Comparison of ENCODE assay signal across 10 mouse cellular contexts in genomic region chr7:28756079-28756478, GRCm38 (mm10). TPM values are rescaled to one million over a fixed set of nuclear protein-coding genes. Genes with fewer than 3 reads are reported as not detected.
A peak's percentile ranks its signal among the peaks of the same experiment; 100 is the strongest.
DNase-seq lines count a peak whose midpoint lies in the region; ATAC-seq lines count a peak whose summit lies in the region.
"Had no signal": no experiment of that assay in that cellular context is flagged by ENCODE, and none has a peak within 500 bp of the region (broad histone marks: within the 10 kb centered on the region; RNA-seq: fewer than 3 reads in every experiment).

TSS of gene Ccer2 (plus strand) at chr7:28756174.

- H3K9ac ChIP-seq in liver, embryonic 11.5 days (ENCODE audit: low read depth, low read length): no peak within 1 kb of the TSS
- no peak within 1 kb of the TSS for H3K9ac ChIP-seq in forebrain, embryonic 15.5 days (replicated peaks)
- H3K9ac ChIP-seq in limb, embryonic 15.5 days: no peak within 1 kb of the TSS
- H3K9ac ChIP-seq in neural tube, embryonic 15.5 days (replicated peaks): peak within 1 kb of the TSS; percentile 24; the same call in 1 of the 2 replicates

- H3K4me2 ChIP-seq in liver, embryonic 11.5 days: peak within 1 kb of the TSS; percentile 17; the same call in 1 of the 2 replicates
- peak within 1 kb of the TSS; percentile 28 for H3K4me2 ChIP-seq in forebrain, embryonic 15.5 days (replicated peaks)
- H3K4me2 ChIP-seq in limb, embryonic 15.5 days: peak within 1 kb of the TSS; percentile 19
- H3K4me2 ChIP-seq in neural tube, embryonic 15.5 days: peak within 1 kb of the TSS; percentile 54

- H3K9me3 ChIP-seq in liver, embryonic 11.5 days (ENCODE audit: control insufficient read depth, low read length): no peaks in the 10 kb centered on the region
- no peaks in the 10 kb centered on the region for H3K9me3 ChIP-seq in forebrain, embryonic 15.5 days
- no peaks in the 10 kb centered on the region for H3K9me3 ChIP-seq in limb, embryonic 15.5 days
- H3K9me3 ChIP-seq in neural tube, embryonic 15.5 days (replicated peaks): no peaks in the 10 kb centered on the region
- H3K9me3 ChIP-seq: G1E had no signal

- H3K27me3 ChIP-seq in liver, embryonic 11.5 days (replicated peaks; ENCODE audit: control insufficient read depth, insufficient read depth, low read length): peaks cover 16% of the 10 kb centered on the region
- 0 out of 2 replicates have a peak, but pooled peaks cover 4% of the 10 kb centered on the region for H3K27me3 ChIP-seq in forebrain, embryonic 15.5 days
- H3K27me3 ChIP-seq in limb, embryonic 15.5 days: peaks cover 24% of the 10 kb centered on the region
- peaks cover 16% of the 10 kb centered on the region for H3K27me3 ChIP-seq in neural tube, embryonic 15.5 days (replicated peaks)

- ATAC-seq in liver, embryonic 11.5 days (replicated peaks; ENCODE audit: low FRiP score): no peak
- no peak for ATAC-seq in forebrain, embryonic 15.5 days (replicated peaks)
- no peak for ATAC-seq in limb, embryonic 15.5 days (ENCODE audit: insufficient number of reproducible peaks, low FRiP score, low TSS enrichment, low read depth)
- no peak for ATAC-seq in neural tube, embryonic 15.5 days (ENCODE audit: low FRiP score)
- no peak for ATAC-seq in monocyte, adult 5-6 weeks (replicated peaks; ENCODE audit: insufficient number of reproducible peaks, low FRiP score, low TSS enrichment, poor library complexity, severe bottlenecking)

- 5% methylated on average over 17 of the region's 17 CpGs for WGBS in liver, embryonic 11.5 days
- WGBS in forebrain, embryonic 15.5 days: 3% methylated on average over 17 of the region's 17 CpGs
- WGBS in limb, embryonic 15.5 days: 2% methylated on average over 17 of the region's 17 CpGs
- 5% methylated on average over 17 of the region's 17 CpGs for WGBS in neural tube, embryonic 15.5 days

- 0 out of 2 replicates have a peak, but pooled peaks cover 3% of the 10 kb centered on the region for H3K4me1 ChIP-seq in liver, embryonic 11.5 days (replicated peaks; ENCODE audit: control insufficient read depth, insufficient read depth, low read length)
- H3K4me1 ChIP-seq in forebrain, embryonic 15.5 days: peaks cover 4% of the 10 kb centered on the region
- H3K4me1 ChIP-seq in limb, embryonic 15.5 days: peaks cover 12% of the 10 kb centered on the region
- H3K4me1 ChIP-seq in neural tube, embryonic 15.5 days: peaks cover 9% of the 10 kb centered on the region

- no peak within 1 kb of the TSS for H3K27ac ChIP-seq in liver, embryonic 11.5 days (ENCODE audit: low read depth, low read length)
- H3K27ac ChIP-seq in forebrain, embryonic 15.5 days (replicated peaks): no peak within 1 kb of the TSS
- H3K27ac ChIP-seq in limb, embryonic 15.5 days: no peak within 1 kb of the TSS
- H3K27ac ChIP-seq in neural tube, embryonic 15.5 days (replicated peaks): no peak within 1 kb of the TSS

- peaks cover 14% of the 10 kb centered on the region; the same call in 1 of the 2 replicates for H3K36me3 ChIP-seq in liver, embryonic 11.5 days (ENCODE audit: control insufficient read depth, insufficient read depth, low read length)
- H3K36me3 ChIP-seq in forebrain, embryonic 15.5 days: peaks cover 31% of the 10 kb centered on the region
- peaks cover 45% of the 10 kb centered on the region for H3K36me3 ChIP-seq in limb, embryonic 15.5 days
- H3K36me3 ChIP-seq in neural tube, embryonic 15.5 days: peaks cover 32% of the 10 kb centered on the region

- H3K4me3 ChIP-seq in liver, embryonic 11.5 days (ENCODE audit: low read depth, low read length): no peak within 1 kb of the TSS
- peak within 1 kb of the TSS; percentile 11; the same call in 1 of the 2 replicates for H3K4me3 ChIP-seq in forebrain, embryonic 15.5 days
- H3K4me3 ChIP-seq in limb, embryonic 15.5 days: peak within 1 kb of the TSS; percentile 3; the same call in 1 of the 2 replicates
- peak within 1 kb of the TSS; percentile 20 for H3K4me3 ChIP-seq in neural tube, embryonic 15.5 days (replicated peaks)

- DNase-seq in liver, embryonic 11.5 days (ENCODE audit: low spot score): no peak
- DNase-seq in liver: no peak
- DNase-seq in cerebellum, postnatal 25 days: no peak
- no peak for DNase-seq in T-cell, adult 2 months (ENCODE audit: low spot score)

RNA-seq across cellular contexts. Expression of gene Ccer2, which starts in this region (rescaled TPM):
- polyA plus RNA-seq in liver, embryonic 11.5 days (2014; fragmentation: Nextera tagmentation; extraction: Ambion mirVana): not detected in 2 replicates
- polyA plus RNA-seq in forebrain, embryonic 15.5 days (2015; fragmentation: Nextera tagmentation; extraction: Ambion mirVana): 0.27 TPM in 1 of 2 replicates, not detected in the other
- 0.82 and 1.9 TPM in 2 replicates for polyA plus RNA-seq in limb, embryonic 15.5 days (2015; fragmentation: Nextera tagmentation; extraction: Ambion mirVana)
- 0.78 and 0.88 TPM in 2 replicates for polyA plus RNA-seq in neural tube, embryonic 15.5 days (2015; fragmentation: Nextera tagmentation; extraction: Ambion mirVana)
- not detected in 3 replicates for total RNA-seq in monocyte, adult 5-6 weeks (2017)
- total RNA-seq: G1E had no signal
- polyA plus RNA-seq: G1E; heart, embryonic 16.5 days had no signal
